Mouse (Mus musculus) R1 (cell line): ENCODE results near the gene Mfap2.
A peak's percentile ranks its signal among the peaks of the same experiment; 100 is the strongest.

Experiments
- DNase-seq: peaks from one replicate; pipeline ENCODE4 v3.0.0-alpha.2; 2018; ENCODE audit warnings: low read depth, low spot score

The Mfap2 gene

DNA sequence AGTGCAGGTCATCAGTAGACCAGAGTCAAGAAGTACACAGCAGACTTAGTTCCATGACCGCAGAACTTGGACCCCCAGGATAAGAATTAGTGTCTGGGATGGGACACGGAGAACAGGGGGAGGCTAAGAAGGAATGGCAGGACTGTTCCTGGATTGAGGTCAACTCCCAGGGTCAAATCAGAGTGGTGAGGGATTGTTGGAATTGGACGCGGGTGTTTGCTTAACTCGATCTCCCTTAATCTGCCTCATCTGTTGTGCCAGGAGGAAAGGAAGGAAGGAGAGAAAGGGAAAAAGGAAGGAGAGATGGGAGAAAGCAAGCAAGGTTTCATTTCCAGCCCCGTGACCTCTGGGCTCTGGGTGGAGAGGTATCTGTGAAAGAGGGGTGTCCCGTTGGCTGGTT is at the start of gene Mfap2:
Gene Mfap2, plus strand, starts transcription at position 301 of the 400 bp plus-strand sequence.
- no peak for DNase-seq

DNA sequence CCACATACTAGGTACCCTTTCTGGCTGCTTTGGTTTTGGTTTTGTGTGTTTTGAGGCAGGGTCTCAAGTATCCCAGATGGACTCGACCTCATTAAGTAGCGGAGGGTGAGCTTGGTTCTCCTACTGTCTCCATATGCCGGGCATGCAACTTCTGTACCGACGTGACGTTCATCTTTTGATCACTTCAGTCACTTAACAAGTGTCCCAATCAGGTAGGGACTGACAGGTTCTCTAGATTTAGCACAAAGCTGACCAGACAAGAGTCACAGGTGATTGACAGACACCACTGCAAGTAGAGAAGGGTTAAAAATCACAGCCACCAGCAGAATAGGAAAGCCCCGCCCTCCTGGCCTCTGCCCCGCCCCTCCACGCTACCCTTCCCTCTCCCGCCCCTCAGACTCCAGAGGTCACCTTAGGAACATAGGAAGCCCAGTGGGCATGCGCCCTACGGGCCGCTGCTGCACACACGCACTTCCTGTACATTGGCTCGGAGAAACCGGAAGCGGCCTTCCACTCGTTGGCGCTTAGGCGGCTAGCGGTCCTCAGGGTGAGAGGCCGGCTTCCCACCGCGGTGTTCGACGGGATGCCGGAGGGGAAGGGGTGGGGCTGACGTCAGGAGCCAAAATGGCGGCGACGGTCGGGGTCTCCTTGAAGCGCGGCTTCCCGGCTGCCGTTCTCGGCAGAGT is 49.3 kb upstream of the Mfap2 start, which contains the start of gene Sdhb:
Gene Sdhb, plus strand, starts transcription at position 423 of the 686 bp plus-strand sequence.
- peak; percentile 100 for DNase-seq

DNA sequence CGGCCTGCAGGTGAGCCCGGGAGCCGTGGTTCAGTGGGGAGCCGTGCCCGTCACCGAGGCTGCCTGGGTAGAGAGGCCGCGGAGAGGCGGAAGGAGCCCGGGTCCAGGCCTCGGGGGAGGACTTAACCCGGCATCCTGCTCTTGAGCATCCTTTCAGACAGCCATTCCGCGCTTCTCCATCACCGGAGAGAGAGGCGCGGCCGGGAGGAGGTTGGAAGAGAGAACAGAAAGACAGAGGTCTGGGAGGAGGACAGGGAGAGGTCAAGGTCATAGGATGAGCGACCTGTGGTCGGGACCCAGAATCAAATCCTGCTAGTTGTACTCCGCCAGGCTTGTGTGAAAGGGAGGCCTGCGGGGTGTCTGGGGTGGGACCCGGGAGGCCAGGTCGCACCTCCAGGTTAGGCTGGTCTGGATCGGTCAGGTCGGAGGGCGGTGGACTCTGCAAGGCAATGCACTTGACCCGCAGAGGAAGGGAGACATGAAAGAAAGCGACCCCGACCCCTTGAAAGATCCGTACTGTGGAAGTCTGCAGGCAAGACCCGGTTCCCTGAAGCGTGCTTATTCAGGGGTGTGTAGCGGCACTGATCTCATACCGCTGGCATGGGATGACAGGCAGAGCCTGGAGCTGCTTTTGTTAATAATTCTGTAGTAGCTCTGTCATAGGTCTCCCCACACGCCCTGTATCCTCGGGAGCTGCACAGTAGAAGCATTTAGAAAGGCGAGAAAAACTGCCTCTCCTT is 48.6 kb upstream of the Mfap2 start:
- DNase-seq = no peak

DNA sequence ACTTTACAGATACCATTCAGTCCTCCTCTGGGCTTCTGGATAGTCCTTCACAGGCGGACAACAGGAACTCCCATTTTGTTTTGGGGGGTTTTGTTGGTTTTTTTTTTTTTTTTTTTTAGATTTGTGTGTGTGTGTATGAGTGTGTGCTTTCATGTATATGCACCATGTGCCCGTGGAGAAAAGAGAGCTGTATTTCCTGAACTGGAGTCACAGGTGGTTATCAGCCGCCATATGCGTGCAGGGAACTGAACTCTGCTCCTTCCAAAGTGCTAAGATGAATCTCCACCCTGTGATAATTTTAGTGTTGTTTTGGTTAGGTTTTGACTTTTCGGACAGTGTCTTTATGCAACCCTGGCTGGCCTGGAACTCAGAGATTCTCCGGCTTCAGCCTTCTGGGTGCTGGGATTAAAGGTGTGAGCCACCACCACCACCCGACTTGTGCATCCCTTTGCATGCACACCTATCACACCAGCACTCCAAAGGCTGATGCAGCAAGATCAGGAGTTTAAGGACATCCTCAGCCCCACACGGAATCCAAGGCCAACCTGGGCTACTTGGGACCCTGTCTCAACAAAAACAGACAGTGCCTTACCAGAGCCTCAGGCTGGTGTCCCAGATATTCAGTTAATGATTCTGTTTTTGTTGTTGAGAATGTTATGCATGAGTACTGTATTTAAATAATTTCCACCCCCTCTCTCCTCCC is 47.9 kb upstream of the Mfap2 start:
- no peak for DNase-seq

- DNase-seq = peak; percentile 84
These were observed 47.3 kb upstream of the Mfap2 start for GRCm38 (mm10) chr4:140962950-140963349.

DNA sequence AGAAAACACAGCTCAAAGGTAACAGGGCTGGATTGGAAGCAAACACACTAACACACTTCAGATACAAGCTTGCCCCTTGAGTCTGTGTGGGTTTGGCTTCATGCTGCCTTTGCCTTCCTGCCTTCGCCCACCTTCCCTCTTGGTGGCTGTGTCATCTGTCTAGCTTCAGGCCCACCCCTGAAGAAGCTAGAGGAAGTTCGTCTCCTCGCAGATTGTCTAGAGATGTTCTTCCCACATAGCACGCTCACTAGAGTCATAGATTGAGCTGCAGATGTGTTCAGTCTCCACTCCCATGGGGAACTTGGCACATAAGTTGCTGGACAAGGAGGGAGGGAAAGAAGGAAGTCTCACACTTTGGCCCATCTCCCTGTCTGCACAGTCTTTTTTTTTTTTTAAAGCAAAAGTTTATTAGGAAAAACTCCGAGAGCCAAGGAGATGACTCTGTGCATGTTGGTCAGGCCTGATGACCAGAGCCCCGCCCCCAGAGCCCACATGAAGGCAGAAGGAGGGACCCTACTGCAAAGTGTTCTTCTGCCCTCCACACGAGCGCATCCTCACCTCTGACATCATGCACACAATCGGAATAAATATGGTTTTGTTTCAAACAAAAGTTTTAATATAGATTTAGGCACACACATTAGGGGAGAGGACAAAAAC is 46.1 kb upstream of the Mfap2 start:
- DNase-seq = no peak

DNA sequence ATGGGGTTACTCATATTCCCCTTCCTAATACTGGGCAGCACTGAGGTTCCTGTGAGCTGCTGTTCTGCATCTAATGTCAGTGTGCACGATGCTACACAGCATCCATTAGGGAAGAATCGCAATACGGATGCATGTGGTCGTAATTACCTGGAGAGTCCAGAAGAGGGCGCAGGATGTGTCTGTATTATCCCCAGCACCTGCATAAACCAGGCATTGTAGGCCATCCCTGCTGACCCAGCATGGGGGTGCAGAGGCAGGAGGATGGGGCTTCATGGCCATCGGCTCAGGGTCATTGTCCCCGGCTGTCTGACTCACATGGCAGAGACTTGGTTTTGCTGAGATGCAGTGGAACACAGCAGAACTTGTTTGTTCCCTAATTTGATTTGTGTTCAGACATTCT is 45.6 kb upstream of the Mfap2 start:
- DNase-seq = peak; percentile 87

DNA sequence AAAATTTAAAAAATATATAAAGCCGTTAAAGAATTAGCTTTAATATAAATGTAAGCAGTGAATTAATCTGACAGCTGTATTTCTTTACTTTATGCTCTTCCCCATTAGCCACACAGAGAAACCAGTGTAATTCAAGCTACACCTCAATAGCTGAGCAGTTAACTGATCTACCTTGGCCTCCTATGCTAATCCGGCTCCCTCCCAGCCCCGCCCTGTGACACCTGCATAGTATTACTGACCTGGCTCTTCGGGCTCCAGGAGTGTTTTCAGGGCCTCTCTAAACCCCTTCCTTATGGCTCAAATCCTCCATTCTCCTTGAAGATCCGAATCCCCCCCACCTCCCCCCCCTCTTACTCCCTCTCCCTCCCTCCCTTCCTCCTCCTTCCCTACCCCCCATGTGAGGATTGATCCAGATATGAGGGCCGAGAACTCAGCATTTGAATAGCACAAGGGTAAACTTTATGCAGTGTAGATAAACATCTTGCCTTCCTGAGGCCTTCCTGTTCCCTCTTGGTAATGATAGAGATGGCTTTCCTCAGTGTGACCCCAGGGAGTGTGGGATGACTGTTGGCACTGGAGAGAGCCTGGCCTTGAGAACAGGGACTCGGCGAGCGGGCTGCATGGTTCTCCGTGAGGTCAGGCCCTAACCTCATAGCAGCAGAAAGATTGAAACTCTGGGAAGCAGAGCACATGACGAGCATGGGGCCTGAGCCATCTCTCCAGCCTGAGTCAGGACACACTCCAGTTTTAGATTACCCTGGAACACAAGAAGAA is 42.6 kb upstream of the Mfap2 start:
- peak; percentile 55 for DNase-seq

DNA sequence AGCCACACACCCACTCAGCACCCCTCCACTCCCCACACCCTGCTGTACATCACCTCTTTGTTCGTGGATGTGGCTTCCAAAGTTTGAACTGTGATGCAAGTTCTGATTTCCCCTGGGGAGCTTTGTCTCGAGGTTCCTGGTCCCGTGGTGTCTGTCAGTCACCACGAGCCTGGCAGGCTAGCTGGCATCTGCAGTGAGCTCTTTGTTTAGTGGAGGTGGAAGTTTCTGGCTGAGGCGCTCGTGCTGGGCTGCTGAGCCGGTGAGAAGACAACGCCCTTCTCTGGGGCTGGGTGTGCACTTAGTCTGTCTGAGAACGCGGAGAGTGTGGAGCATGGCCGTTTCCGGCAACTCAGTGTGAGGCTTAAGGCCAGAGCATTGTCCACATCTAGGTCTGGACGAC is 38.5 kb upstream of the Mfap2 start:
- DNase-seq = peak; percentile 55

DNA sequence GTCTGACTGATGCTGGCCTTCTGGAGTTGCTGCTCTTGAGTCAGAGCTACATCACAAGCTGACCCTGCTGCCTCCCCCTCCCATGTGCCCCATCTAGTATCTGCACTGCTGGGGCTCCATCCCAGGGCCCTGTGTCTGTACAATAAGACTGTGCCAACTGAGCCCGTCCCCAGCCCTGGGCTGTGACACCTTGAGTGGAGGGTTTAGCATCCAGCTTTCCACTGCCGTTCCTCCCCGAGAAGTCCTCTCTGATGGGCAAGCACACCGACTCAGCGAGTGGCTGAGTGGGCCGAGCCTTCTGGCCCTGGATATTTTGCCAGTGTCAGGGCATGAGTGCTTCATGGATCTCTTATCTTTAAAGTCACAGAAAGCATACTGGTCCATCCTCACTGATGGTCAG is 35.8 kb upstream of the Mfap2 start:
- no peak for DNase-seq

DNA sequence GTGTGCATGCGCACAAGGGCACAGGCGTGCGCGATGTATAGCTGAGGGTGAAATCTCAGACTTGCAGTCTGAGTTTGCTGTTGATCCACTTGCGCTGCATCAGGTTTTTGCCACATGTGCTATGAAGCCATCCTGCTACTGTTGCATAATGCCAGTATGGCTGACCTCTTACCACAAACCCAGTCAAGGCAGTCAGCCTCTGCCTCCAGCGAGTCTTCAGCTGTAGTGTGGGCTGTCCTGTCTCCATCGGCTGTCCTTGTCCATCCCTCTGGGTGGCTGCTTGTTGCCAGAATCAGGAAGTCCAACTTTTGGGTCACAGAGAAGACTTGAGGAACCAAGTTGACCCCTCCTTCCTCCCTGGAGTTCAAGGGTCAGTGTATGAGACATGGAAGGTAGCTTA is 34.9 kb upstream of the Mfap2 start:
- DNase-seq = no peak

GRCm38 (mm10) chr4:140977278-140977677 is 32.9 kb upstream of the Mfap2 start:
- DNase-seq = no peak

DNA sequence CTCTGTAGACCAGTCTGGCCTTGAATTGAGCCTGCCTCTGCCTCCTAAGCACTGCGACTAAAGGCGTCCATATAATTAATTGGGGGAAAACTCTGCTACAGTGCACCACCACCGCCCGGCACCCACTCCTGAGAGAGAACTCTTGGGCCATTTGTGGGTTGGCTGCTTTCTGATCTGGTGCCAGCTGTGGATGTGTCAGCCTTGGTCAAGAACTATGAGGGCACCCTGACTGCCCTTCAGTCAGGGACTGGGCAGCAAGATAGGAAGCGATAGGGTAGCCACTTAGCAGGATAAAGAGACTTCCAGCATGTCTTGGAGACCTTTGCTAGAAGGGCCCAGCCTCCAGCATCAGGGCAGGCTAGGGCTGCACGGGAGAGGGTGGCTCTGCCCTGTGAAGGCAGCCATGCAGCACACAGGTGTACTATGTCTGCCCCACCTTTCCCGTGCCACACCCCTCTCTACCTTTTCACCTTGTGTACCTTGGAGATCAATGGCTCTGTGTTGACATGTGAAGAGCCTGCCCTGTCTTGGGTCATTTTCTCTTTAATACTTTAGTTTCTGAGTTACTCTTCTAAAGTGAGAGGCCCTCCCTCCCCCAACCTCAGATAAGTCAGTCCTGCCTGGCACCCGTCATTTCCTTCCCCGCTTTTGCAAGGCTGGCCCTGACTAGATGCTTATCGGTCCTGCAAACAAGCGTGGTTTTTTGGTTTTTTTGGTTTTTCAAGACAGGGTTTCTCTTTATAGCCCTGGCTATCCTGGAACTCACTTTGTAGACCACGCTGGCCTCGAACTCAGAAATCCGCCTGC is 32.1 kb upstream of the Mfap2 start:
- DNase-seq = peak; percentile 16

GRCm38 (mm10) chr4:140981605-140982004 is 28.6 kb upstream of the Mfap2 start:
- DNase-seq = peak; percentile 79

DNA sequence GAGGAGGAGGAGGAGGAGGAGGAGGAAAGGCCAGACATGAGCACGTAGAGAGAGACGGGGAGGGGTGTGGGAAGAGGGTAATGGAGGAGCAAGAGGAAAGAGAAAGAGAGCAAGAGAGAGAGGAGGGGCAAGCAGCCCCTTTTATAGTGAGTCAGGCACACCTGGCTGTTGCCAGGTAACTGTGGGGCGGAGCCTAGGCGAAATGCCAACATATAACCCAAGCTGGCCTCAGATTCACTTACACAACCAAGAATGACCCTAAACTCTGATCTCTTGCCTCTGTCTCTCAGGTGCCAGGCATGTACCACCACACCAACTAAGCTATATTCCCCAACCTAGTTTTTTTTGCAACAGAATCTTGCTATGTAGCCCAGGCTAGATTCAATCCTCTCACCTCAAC is 27.4 kb upstream of the Mfap2 start:
- DNase-seq = no peak

- DNase-seq = no peak
These were observed 26.8 kb upstream of the Mfap2 start for GRCm38 (mm10) chr4:140983442-140983841.

DNA sequence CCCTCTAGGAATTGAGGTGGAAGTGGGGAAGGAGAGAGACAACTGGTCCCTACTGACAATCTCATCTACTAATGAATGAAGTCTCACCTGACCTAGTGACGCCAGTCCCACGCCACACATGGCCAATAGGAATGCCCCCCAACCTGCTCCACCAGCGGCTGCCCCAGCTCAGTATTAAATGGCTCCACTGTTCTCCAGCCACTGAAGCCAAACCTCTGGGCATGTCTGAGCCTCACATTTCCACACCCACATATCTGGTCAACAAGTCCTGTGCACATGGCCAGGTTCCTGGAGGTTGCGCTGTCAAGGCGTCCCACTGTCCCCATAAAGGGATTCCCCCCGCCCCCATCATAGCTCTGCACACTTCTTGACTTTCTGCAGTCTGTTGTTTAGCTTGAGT is 25.7 kb upstream of the Mfap2 start:
- DNase-seq = no peak

DNA sequence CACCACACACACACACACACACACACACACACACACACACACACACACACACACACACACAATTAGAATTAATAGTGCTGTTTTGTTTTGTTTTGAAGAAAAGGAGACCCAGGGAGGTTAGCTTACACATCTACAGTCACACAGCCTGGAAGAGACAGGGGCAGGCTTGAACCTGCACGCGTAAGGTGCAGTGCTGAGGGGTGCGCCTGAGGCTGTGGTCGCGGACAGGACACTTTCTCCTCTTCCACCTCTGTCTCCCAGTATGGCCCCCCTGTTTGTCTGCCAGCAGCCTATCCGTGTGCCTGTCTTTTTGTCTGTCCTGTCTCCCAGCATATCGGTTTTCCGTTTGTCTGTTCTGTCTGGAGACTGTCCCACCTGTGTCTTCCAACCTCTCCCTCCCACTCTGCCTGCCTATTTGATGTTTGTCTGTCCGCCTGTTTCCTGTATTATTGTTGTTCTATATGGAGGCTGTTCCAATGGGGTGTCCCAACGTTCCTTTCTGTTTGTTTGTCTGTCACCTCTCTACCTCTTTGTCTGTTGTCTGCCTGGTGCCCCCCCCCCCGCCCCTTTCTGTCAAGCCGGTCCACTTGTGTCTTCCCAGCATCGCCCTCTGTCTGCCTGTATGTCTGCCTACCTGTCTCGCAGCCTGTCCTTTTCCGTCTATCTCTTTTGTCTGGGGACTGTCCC is 24.1 kb upstream of the Mfap2 start:
- no peak for DNase-seq

- DNase-seq = peak; percentile 85
These were observed 23.4 kb upstream of the Mfap2 start, which contains the start of gene Atp13a2 for GRCm38 (mm10) chr4:140986711-140987395. Atp13a2 (plus strand) TSS chr4:140986873.
